Mouse (Mus musculus) forelimb bud, embryonic 11.5 days (tissue): ENCODE results near the gene Fars2.
"Not testable (repeated sequence)": the region's sequence is repeated elsewhere in the genome, so short reads cannot be mapped to it uniquely, and the experiment has no call there.

Experiments used
- DNase-seq: peaks from one replicate; pipeline ENCODE4 v3.0.0-alpha.2; 2012; ENCODE audit warnings: low read depth, low spot score

Fars2 gene

GRCm38 (mm10) chr13:36293511-36293910 lies 176.3 kb downstream of the Fars2 start:
- no peak for DNase-seq

- no peak for DNase-seq
Measured at GRCm38 (mm10) chr13:36294503-36294902, 177.3 kb downstream of the Fars2 start.

DNA sequence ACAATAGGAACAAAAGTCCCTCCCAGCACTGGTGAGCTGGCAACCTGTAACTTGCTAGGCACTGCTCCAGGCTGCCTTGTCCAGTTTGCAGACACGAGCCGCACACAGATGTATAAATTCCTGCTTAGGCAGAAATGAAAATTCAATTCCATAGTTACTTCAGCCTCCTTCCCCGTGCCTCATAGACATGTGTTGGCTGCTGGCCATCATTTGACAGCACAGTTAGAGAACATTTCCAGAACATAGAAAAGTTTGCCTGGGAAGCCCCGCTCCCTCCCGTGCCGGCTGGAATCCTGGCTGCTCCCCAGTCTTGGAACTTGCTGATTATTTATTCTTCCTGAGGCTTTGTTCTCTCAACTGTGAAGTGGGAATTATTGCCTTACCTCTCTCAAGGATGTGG lies 178.6 kb downstream of the Fars2 start:
- no peak for DNase-seq

- DNase-seq, result no peak
Measured at GRCm38 (mm10) chr13:36296574-36296973, 179.4 kb downstream of the Fars2 start.

GRCm38 (mm10) chr13:36297950-36298781 lies 181.0 kb downstream of the Fars2 start:
- DNase-seq, result no peak

DNA sequence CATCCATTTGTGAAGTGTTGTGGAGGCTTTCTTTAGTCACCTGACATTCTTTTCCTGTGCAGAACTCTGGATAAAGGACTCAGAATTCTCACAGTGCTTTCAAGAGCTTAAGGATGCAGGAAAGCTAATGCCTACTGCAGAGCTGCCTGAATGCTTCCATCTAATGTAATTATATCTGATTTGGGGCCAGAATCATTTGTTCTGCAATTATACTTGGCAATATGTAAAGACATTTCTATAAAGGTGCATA lies 181.5 kb downstream of the Fars2 start:
- DNase-seq, result no peak

- DNase-seq, result no peak
Measured at GRCm38 (mm10) chr13:36302770-36303169, 185.6 kb downstream of the Fars2 start.

GRCm38 (mm10) chr13:36305306-36305705 lies 188.1 kb downstream of the Fars2 start:
- no peak for DNase-seq

DNA sequence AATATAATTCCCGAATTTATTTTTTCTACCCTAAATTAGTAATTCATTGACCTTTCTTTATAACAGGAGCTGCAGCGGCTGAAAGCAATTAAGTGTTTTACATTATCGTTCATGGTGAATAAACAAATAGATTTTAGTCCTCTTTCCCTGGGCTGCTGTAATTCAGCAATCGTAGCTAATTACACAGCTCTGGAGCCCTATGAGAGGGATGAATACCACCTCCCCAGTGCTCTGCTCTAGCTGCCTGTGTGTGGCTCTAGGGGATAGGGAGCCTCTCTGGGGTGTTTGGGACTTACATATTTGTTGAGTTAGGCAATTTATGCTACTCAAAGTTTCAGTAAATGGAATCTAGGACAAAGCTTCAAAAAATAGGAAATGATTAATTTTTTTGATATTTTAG lies 190.2 kb downstream of the Fars2 start:
- DNase-seq, result no peak

- no peak for DNase-seq
Measured at GRCm38 (mm10) chr13:36309160-36309559, 191.9 kb downstream of the Fars2 start.

- no peak for DNase-seq
Measured at GRCm38 (mm10) chr13:36314218-36314617, 197.0 kb downstream of the Fars2 start.

DNA sequence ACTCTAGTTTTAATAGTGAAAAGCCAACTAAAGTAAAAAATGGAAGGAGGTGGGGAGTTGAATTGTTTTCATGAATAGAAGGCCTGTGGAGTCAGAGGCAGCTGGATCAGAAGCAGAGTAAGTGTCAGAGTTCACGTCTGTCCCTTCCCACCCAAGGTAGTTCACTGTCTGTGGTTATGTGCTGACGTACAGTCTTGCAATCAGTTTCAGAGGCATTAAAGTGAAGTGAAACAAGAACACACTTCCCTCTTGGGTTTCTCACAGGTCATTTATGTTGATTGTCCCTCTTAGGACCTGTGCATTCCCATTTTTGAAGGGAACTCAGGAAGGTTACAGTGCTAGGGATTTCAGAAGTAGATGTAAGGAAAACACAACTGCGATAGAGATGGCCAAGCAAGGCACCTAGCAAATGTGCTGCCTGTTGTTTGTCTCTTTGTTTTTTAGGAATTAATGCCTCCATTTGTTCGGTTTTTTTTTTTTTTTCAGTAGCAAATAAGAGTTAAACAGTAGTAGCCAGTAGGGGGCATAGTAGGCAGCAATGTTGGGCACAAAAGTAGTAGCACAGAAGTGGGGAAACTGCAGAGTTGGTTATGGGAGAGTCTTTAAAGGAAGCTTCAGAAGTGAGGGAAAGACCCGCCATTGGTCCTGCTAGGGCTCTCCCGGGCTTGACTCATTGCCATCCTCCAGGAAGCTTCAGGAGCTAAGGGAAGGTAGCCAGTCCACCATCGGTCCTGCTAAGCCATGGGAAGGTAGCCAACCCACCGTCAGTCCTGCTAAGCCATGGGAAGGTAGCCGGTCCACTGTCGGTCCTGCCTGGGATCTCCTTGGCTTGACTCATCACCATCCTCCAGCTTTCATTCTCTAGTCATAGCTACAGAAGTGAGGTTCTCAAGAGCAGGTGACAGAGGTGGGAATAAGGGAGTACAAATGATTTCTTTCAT lies 197.9 kb downstream of the Fars2 start:
- DNase-seq, result no peak

DNA sequence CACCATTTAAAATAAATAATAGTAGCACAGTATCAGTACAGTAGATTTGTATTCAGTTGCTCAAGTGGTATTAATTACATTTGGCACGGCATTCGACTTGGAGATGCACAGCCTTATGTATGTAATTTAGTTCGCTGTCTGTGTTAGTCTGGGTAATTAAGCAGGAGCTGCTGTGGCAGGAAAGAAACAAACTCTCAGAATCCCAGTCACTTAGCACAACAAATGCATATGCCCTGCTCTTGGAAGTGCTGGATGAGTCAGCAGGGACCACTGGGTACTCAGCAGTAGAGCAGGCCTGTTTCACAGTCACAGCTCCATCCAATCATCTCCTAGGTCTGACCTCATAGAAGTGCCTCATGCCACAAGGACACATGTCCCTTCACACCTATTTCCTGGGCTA lies 200.6 kb downstream of the Fars2 start:
- DNase-seq, result no peak

- DNase-seq, result no peak
Measured at GRCm38 (mm10) chr13:36324624-36325023, 207.4 kb downstream of the Fars2 start.

DNA sequence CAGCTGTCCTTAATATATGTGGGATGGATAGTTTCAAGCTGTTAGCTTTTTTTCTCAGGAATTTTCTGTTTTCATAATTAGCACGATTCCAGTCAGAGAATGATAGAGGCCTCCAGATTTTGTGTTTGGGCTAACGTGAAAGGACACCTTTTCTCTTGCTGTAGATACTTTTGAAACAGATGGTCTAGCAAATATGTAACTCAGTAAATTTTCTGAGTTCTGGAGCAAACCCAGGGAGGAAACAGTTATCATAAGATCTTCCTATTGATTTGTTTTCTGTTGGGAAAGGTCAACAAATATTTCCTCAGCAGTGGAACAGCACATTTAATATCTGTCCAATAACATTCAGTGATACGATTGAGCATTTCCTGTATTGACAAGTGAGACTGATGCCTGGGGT lies 209.3 kb downstream of the Fars2 start:
- no peak for DNase-seq

DNA sequence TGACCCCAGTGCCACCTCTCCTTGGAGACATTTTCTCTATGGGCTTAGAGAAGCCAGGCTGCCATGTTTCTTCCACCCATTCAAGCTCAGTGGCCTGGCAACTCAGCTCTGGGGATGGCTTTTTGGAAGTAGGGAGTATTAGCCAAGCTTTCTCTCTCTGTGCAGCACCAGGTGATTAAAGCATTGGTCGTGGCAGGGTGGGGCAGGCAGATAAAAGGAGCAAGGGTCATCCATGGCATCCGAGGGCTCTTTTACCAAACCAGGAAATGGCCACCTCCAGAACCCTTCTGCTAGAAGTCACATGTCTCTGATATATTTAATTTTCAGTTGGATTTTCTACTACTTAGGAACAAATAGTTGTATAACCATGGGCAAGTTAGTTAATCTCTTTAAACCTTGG lies 212.7 kb downstream of the Fars2 start:
- DNase-seq, result no peak

- DNase-seq, result no peak
Measured at GRCm38 (mm10) chr13:36330542-36330941, 213.3 kb downstream of the Fars2 start.

GRCm38 (mm10) chr13:36334748-36335147 lies 217.5 kb downstream of the Fars2 start:
- DNase-seq, result no peak

GRCm38 (mm10) chr13:36351529-36351928 lies 234.3 kb downstream of the Fars2 start:
- DNase-seq, result no peak

DNA sequence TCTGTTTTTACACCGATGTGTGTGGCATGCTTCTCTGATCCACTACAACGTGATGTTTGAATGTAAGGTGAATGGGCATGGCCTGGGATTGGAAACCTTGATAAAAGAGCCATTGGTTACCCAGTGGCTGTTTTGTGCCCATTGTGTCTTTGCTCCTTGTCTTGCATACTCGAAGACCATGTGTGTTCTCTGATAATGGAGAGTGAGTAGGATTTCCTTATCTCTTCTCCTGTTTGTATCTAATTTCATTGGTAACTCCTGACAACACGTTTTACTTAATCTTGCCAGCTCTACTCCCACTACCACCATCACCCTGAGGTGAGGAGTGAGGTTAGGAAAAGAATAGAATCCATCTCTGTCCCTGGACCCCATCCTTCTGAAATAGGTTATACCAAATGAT lies 240.3 kb downstream of the Fars2 start:
- no peak for DNase-seq

DNA sequence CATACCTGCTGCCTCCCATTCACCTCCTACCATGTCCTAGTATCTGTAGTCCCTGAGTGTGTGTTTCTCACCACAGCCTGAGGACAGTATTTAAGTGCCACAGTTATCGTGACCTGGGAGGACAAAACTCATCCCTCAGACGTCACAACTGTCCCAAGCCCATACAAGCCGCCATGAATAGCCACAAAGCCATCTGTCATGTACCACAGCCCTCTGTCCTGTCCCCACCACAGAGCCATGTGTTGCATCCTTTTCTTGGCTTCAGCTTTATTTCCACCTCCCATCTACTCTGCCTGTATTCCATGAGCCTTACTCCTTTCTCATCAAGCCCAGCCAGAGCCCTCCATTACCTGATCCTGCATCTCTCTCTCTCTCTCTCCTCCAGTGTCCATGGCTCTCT lies 244.2 kb downstream of the Fars2 start:
- no peak for DNase-seq

DNA sequence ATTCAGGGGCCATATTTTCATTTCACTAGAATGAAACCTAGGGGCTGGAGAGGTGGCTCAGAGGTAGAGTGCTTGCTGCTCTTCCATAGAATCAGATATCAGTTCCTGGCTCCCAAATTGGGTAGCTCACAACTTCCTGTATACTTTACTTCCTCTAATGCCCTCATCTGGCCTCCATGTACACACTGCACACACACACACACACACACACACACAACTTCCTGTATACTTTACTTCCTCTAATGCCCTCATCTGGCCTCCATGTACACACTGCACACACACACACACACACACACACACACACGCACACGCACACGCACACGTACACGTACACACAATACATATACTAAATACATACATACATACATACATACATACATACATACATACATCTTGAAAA lies 248.5 kb downstream of the Fars2 start:
- DNase-seq, result not testable (repeated sequence)

GRCm38 (mm10) chr13:36366304-36366703 lies 249.1 kb downstream of the Fars2 start:
- no peak for DNase-seq
